Mouse (Mus musculus) intestine, embryonic 14.5 days (tissue): Measurements from ENCODE around the gene Tmem123. TPM values are rescaled to one million over a fixed set of nuclear protein-coding genes. Genes with fewer than 3 reads are reported as not detected.

Experiments used
- ATAC-seq: fragments of 200-750 bp; cut with Nextera tagmentation; replicated peaks from 2 replicates; pipeline ENCODE4 v1.8.0; 2017; ENCODE audit warnings: low read depth, moderate number of reproducible peaks, moderate TSS enrichment, moderate library complexity; ENCODE audit not compliant: low FRiP score, low TSS enrichment
- DNase-seq: peaks from one replicate; pipeline ENCODE4 v3.0.0-alpha.2; 2018; ENCODE audit warnings: low spot score
- H3K27ac ChIP-seq: fragments of 300-500 bp; sonication (generic); 2 replicates; pipeline ENCODE4 v1.5.1; 2014; ENCODE audit warnings: low read depth, mild to moderate bottlenecking, control low read depth
- H3K27me3 ChIP-seq: fragments of 300-500 bp; sonication (generic); replicated peaks from 2 replicates; pipeline ENCODE4 v1.6.1; 2014; ENCODE audit warnings: low read length, control low read depth; ENCODE audit not compliant: control insufficient read depth, insufficient read depth
- H3K36me3 ChIP-seq: fragments of 300-500 bp; sonication (generic); 2 replicates; pipeline ENCODE4 v1.6.1; 2014; ENCODE audit warnings: low read length, control low read depth; ENCODE audit not compliant: control insufficient read depth, insufficient read depth
- H3K4me1 ChIP-seq: fragments of 300-500 bp; sonication (generic); replicated peaks from 2 replicates; pipeline ENCODE4 v1.6.1; 2014; ENCODE audit warnings: low read length, control low read depth, mixed read lengths; ENCODE audit not compliant: control insufficient read depth, insufficient read depth
- H3K4me2 ChIP-seq: fragments of 300-500 bp; sonication (generic); 2 replicates; pipeline ENCODE4 v1.6.1; 2014; ENCODE audit warnings: low read length
- H3K4me3 ChIP-seq: fragments of 300-500 bp; sonication (generic); 2 replicates; pipeline ENCODE4 v1.5.1; 2014; ENCODE audit warnings: low read depth, low read length, control low read depth, mixed read lengths
- H3K9ac ChIP-seq: fragments of 300-500 bp; sonication (generic); 2 replicates; pipeline ENCODE4 v1.6.1; 2014; ENCODE audit warnings: mild to moderate bottlenecking, low read length
- H3K9me3 ChIP-seq: fragments of 300-500 bp; sonication (generic); 2 replicates; pipeline ENCODE4 v1.6.1; 2016; ENCODE audit warnings: low read length, control low read depth; ENCODE audit not compliant: control insufficient read depth
- WGBS: fragments of 180-500 bp; shearing (Covaris S2); extraction: QIAGEN DNeasy Blood & Tissue Kit; methylation state at CpG from one replicate; pipeline ENCODE4 v1.1.7; 2014; 5-methylcytosine and 5-hydroxymethylcytosine counted together
- polyA plus RNA-seq: library from polyadenylated mRNA; unstranded; fragments of >200 nt; fragmentation: Nextera tagmentation; extraction: Ambion mirVana; gene quantifications from 2 replicates; pipeline ENCODE4 v1.2.1, GENCODE M21; 2014

The Tmem123 gene
- polyA plus RNA-seq, 1 experiment from 2014 or later, result 92.2 TPM

DNA sequence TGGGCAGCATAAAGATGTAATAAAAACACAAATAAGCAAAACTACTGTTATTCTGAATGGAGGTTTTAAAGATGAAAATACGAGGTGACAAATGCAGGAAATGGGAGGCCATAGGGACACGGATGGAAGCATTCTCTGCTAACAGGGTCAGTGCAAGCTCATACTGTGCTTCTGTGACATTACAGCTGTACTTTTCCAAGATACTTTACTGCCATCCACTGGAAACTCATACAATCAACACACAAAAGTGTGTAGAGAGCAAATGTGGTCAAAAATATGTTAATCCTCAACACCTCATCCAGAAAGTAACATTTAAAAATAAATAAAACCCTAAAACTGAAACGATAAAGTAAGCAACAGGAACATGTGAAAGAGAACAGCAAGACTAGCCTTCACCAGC, 58.9 kb downstream of the Tmem123 start:
- no peak for ATAC-seq
- Histone ChIP-seq H3K9me3 (no peaks in the 10 kb centered on the region), H3K27me3 (no peaks in the 10 kb centered on the region), H3K27ac (no peak overlapping the region), H3K36me3 (peaks cover 57% of the 10 kb centered on the region), H3K4me2 (no peak overlapping the region), H3K9ac (no peak overlapping the region), H3K4me3 (no peak overlapping the region), H3K4me1 (no peaks in the 10 kb centered on the region)
- 79% methylated on average over 3 of the region's 3 CpGs for WGBS
- no peak for DNase-seq

DNA sequence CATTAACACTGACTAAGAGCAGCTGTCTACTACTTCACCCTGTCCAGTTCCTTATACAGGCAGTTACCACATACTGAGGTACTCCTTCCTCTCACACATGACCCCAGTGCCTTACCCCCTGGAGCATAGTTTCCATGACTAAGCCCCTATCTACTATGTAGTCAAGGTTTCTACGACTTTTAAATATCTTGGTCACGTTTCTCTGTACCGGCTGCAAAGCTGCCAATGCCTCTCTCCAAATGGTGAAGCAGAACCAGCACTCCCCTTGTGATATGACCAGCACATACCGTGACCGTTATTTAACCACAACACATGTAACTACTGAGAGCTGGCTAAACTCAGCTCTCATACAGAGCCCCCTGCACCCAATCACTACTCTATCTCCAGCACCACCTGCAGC, 61.1 kb downstream of the Tmem123 start:
- Histone ChIP-seq H3K9ac (no peak overlapping the region), H3K27ac (no peak overlapping the region), H3K27me3 (no peaks in the 10 kb centered on the region), H3K4me3 (no peak overlapping the region), H3K4me1 (no peaks in the 10 kb centered on the region), H3K4me2 (no peak overlapping the region), H3K36me3 (peaks cover 37% of the 10 kb centered on the region), H3K9me3 (no peaks in the 10 kb centered on the region)
- ATAC-seq (no peak), DNase-seq (peak; percentile 42)
- WGBS, result 94% methylated on average over 5 of the region's 5 CpGs

DNA sequence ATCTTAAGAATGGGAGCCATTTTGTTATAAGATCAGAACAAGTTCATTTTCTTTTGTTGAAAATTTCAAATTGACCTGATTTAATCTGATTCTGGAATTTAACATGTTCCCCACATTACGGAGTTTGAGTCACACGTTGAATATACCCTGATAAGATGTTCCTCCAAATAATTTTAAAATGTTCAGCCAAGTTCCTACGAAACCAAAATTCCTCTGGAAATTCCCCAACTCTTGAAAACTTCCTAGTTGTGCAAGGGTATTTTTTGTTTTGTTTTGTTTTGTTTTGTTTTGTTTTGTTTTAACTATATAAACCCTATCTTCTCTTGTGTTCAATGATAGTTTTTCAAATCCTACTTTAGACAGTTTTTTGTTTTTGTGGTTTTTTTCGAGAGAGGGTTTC, 64.9 kb downstream of the Tmem123 start:
- Histone ChIP-seq H3K4me2 (no peak overlapping the region), H3K4me3 (no peak overlapping the region), H3K9me3 (no peaks in the 10 kb centered on the region), H3K27me3 (no peaks in the 10 kb centered on the region), H3K27ac (no peak overlapping the region), H3K4me1 (peaks cover 3% of the 10 kb centered on the region; the same call in 1 of the 2 replicates), H3K36me3 (peaks cover 26% of the 10 kb centered on the region), H3K9ac (no peak overlapping the region)
- WGBS, result 90% methylated on average over 4 of the region's 4 CpGs
- ATAC-seq (no peak), DNase-seq (no peak)

DNA sequence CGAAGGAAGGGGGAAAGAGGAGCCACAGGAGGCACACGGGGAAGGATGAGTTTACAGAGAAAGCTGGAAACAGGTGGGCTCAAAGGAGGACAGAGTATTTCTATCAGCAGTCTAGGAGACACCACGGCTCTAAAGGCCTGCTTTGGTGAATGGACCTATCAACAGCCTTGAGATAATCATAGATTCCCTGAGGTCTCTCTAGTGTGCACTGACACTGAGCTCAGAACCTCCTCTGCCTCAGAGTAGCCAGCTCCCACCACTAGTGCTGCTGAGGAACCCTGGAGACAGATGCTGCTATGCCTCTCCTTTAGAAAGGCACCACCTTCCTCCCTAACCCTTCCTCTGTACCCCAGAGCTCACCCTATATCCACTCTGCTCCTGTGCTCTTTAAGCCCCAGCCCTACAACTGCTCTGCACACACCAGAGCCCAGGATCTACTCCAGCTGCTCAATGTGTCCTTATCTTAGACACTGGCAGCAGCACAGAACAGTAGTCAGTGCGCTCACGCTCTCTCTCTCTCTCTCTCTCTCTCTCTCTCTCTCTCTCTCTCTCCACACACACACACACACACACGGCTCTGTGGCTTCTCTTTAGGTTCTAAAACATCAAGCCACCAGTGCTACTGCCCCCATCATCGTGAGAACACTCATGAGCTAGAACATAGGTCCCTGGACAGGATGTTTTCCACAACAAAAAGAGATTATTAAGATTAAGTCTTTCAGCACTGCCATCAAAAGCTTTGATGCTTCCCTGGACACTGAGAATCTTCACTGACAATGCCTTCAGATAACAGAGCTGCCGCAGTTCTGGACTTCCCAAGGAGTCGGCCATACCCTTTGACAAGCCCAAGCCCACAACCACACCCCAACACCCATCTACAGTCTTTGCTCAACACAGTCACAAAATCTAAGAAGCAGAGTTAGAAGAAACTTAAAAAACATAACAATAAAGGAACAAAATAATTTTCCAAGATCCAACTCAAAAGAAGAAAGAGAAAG, 66.0 kb downstream of the Tmem123 start:
- no peaks in the 10 kb centered on the region for H3K9me3 ChIP-seq

DNA sequence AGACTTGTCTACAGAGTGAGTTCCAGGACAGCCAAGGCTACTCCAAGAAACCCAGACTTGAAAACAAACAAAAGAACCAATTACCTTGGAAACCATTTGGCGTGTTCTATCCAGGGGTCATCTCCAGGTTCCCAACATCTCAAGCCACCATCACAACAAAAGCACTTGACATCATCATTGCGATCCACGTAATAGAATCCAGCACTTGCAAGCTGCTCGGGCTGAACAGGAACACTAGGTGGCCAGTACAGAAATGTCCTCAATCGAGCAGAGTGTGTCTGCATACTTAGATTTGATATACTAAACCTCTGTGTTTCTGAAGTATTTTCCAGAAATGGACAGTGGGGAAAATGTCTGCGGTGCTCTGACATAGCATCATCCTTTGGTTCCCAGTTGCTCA, 69.6 kb downstream of the Tmem123 start:
- ATAC-seq, result no peak
- H3K4me3 ChIP-seq, result no peak overlapping the region

More for the DNA sequence above, 66.0 kb downstream of the Tmem123 start:
- H3K4me3 ChIP-seq, result no peak overlapping the region
- H3K4me2 ChIP-seq, result no peak overlapping the region
- DNase-seq (peak; percentile 46), ATAC-seq (no peak)
- H3K4me1 ChIP-seq, result peaks cover 3% of the 10 kb centered on the region; the same call in 1 of the 2 replicates
- peaks cover 34% of the 10 kb centered on the region for H3K36me3 ChIP-seq
- no peak overlapping the region for H3K9ac ChIP-seq
- H3K27me3 ChIP-seq, result no peaks in the 10 kb centered on the region
- 83% methylated on average over 9 of the region's 9 CpGs for WGBS
- no peak overlapping the region for H3K27ac ChIP-seq

DNA sequence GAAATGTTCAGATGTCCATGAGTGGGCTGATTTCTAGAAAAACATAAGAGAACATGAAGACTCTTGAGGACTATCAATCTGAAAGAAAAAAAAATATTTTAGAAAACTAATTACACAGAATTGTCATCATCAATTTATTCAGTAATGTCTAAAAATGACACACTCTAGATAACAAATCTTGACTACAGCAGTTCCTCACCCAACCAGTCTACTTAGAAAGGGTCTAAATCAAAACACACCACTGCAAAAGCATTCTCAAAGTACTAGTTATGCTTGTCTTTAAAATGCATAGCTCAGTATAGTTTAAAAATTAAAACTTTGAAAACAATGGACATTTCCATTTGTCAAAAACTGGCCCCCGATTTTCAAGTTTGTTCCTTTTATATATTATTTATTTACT, 71.5 kb downstream of the Tmem123 start:
- 88% methylated on average over 1 of the region's 1 CpGs for WGBS
- peaks cover 8% of the 10 kb centered on the region; the same call in 1 of the 2 replicates for H3K4me1 ChIP-seq
- ATAC-seq, result no peak
- no peaks in the 10 kb centered on the region for H3K9me3 ChIP-seq
- H3K4me2 ChIP-seq, result peak overlapping the region; percentile 90
- no peak overlapping the region for H3K27ac ChIP-seq
- no peak for DNase-seq
- H3K27me3 ChIP-seq, result no peaks in the 10 kb centered on the region
- no peak overlapping the region for H3K4me3 ChIP-seq
- H3K36me3 ChIP-seq, result peaks cover 26% of the 10 kb centered on the region
- no peak overlapping the region for H3K9ac ChIP-seq

More for the DNA sequence above, 69.6 kb downstream of the Tmem123 start:
- no peak overlapping the region; the same call in 1 of the 2 replicates for H3K4me2 ChIP-seq
- no peak overlapping the region for H3K27ac ChIP-seq
- no peak for DNase-seq
- no peaks in the 10 kb centered on the region for H3K27me3 ChIP-seq
- peaks cover 26% of the 10 kb centered on the region for H3K36me3 ChIP-seq
- H3K9me3 ChIP-seq, result no peaks in the 10 kb centered on the region
- H3K9ac ChIP-seq, result no peak overlapping the region
- H3K4me1 ChIP-seq, result peaks cover 8% of the 10 kb centered on the region; the same call in 1 of the 2 replicates
- 88% methylated on average over 6 of the region's 6 CpGs for WGBS

DNA sequence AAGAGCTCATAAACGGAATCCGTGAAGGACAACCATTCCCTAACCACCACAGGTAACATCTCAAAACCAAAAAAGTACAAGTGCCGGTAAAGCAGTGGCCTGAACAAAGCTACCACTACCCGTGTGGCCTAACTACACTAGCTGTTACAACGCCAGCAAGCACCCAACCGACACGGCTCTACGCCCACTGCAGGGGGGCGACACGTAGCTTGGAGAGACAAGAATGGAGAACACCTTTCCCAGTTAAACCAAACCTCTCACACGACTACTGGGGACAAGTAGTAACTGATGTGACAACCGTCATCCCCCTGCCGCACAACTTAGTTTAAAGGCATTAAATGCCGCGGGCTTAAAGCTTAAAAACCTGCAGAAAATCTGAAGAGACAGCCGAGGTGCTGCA, 72.5 kb downstream of the Tmem123 start:
- H3K27ac ChIP-seq, result peak overlapping the region; percentile 98
- H3K36me3 ChIP-seq, result peaks cover 26% of the 10 kb centered on the region
- no peaks in the 10 kb centered on the region for H3K9me3 ChIP-seq
- H3K9ac ChIP-seq, result peak overlapping the region; percentile 85
- H3K4me1 ChIP-seq, result peaks cover 8% of the 10 kb centered on the region; the same call in 1 of the 2 replicates
- ATAC-seq, result peak; percentile 26; the same call in 1 of the 2 replicates
- H3K27me3 ChIP-seq, result no peaks in the 10 kb centered on the region
- 0% methylated on average over 16 of the region's 16 CpGs for WGBS
- peak overlapping the region; percentile 65 for H3K4me3 ChIP-seq
- peak overlapping the region; percentile 90 for H3K4me2 ChIP-seq
- DNase-seq, result peak; percentile 85

DNA sequence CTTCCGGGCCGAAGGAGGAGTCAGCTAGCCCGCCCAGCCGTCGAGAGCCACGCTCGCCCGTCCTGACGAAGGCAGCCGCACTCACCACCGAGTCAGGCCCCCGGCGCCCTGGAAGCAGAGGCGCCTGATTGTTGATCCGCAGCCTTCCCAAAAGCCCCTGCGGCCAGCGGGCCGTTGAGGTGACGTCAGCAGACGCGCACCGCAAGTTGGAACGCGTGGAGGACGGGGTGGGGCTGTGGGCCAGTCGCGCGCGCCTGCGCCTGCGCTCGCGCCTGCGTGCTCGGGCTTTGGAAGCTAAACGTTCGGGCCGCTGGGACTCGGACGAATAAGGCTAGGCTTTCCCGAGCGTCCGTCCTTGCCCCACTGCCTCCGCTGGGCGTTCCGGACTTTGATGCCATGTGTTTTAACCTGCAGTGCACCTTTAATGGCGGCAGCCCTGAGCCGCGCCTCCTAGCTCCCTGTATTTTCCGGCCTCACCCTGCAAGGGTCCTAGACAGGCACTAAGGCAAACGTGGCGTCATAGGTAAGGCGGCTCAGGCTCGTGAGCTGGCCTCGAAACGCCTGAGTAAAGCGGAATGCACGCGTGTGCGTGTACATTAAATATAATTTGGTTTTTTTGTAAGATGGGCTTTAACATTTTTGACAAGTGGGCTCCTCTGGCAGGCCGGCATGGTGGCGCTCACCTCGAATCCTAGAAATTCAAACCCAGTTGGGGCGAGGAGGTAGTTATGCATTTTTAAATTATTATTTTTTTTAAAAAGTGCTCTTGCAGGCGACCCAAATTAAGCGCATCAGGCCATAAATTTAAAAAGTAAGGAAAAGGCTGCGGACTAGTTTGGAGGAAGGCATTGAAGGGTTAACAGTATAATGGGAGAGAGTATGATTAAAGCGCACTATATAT, 73.3 kb downstream of the Tmem123 start, which contains the start of gene Birc2:
Gene Birc2, minus strand, starts transcription at position 160 of the 901 bp plus-strand sequence.
- no peaks in the 10 kb centered on the region for H3K9me3 ChIP-seq
- peak within 1 kb of the TSS; percentile 65 for H3K4me3 ChIP-seq
- DNase-seq (peak; percentile 96), ATAC-seq (peak; percentile 97)
- under 1% methylated on average over 57 of the region's 68 CpGs for WGBS
- H3K36me3 ChIP-seq, result peaks cover 25% of the 10 kb centered on the region
- peak within 1 kb of the TSS; percentile 90 for H3K4me2 ChIP-seq
- peaks cover 8% of the 10 kb centered on the region; the same call in 1 of the 2 replicates for H3K4me1 ChIP-seq
- peak within 1 kb of the TSS; percentile 98 for H3K27ac ChIP-seq
- H3K9ac ChIP-seq, result peak within 1 kb of the TSS; percentile 85
- H3K27me3 ChIP-seq, result no peaks in the 10 kb centered on the region
